Mouse (Mus musculus): ENCODE data around the gene Vwa8. TPM values are rescaled to one million over a fixed set of nuclear protein-coding genes. Genes with fewer than 3 reads are reported as not detected.

Vwa8 gene
- polyA plus RNA-seq, 1 experiment: 13.9 TPM

GRCm38 (mm10) chr14:78908205-78908863, 59.5 kb downstream of the Vwa8 start:
- no peaks in the 10 kb centered on the region for H3K79me3 ChIP-seq (ENCODE audit: low read depth)
- TF ChIP-seq FOSL1 (IDR thresholded peaks at IDR 0.05; ENCODE audit: insufficient read depth, low read length, poor library complexity, severe bottlenecking) (no peak), MAX (IDR thresholded peaks at IDR 0.05) (no peak), USF1 (IDR thresholded peaks at IDR 0.05; ENCODE audit: low read depth) (no peak), CTCF (IDR thresholded peaks at IDR 0.05; ENCODE audit: control insufficient read depth, insufficient read depth, insufficient read length) (no peak), MYOG (IDR thresholded peaks at IDR 0.05; ENCODE audit: control insufficient read depth, extremely low read depth, insufficient read length) (no peak), CEBPB (IDR thresholded peaks at IDR 0.05; ENCODE audit: low read depth) (no peak), MYOD1 (IDR thresholded peaks at IDR 0.05; ENCODE audit: control insufficient read depth, insufficient read length, low read depth) (no peak)
- H3K36me3 ChIP-seq (ENCODE audit: control insufficient read depth, insufficient read depth): peaks cover 10% of the 10 kb centered on the region
- H3ac ChIP-seq (ENCODE audit: control insufficient read depth, insufficient read length, low read depth): no peak overlapping the region
- no peak overlapping the region for H3K4me3 ChIP-seq (ENCODE audit: insufficient read depth, poor library complexity, severe bottlenecking)
- no peaks in the 10 kb centered on the region for H3K79me2 ChIP-seq (ENCODE audit: control insufficient read depth, insufficient read depth)
- no peaks in the 10 kb centered on the region for H3K27me3 ChIP-seq (ENCODE audit: control insufficient read depth, insufficient read depth, insufficient read length)

- Histone ChIP-seq H3K79me3 (ENCODE audit: low read depth) (no peaks in the 10 kb centered on the region), H3ac (ENCODE audit: control insufficient read depth, insufficient read length, low read depth) (no peak overlapping the region), H3K36me3 (ENCODE audit: control insufficient read depth, insufficient read depth) (peaks cover 10% of the 10 kb centered on the region), H3K79me2 (ENCODE audit: control insufficient read depth, insufficient read depth) (no peaks in the 10 kb centered on the region), H3K27me3 (ENCODE audit: control insufficient read depth, insufficient read depth, insufficient read length) (no peaks in the 10 kb centered on the region), H3K4me3 (ENCODE audit: insufficient read depth, poor library complexity, severe bottlenecking) (no peak overlapping the region)
- TF ChIP-seq CTCF (IDR thresholded peaks at IDR 0.05; ENCODE audit: control insufficient read depth, insufficient read depth, insufficient read length): no peak
- no peak for TF ChIP-seq MAX (IDR thresholded peaks at IDR 0.05)
- TF ChIP-seq USF1 (IDR thresholded peaks at IDR 0.05; ENCODE audit: low read depth): no peak
- no peak for TF ChIP-seq MYOG (IDR thresholded peaks at IDR 0.05; ENCODE audit: control insufficient read depth, extremely low read depth, insufficient read length)
- no peak for TF ChIP-seq FOSL1 (IDR thresholded peaks at IDR 0.05; ENCODE audit: insufficient read depth, low read length, poor library complexity, severe bottlenecking)
- no peak for TF ChIP-seq MYOD1 (IDR thresholded peaks at IDR 0.05; ENCODE audit: control insufficient read depth, insufficient read length, low read depth)
Measured at GRCm38 (mm10) chr14:78912076-78912475, 63.2 kb downstream of the Vwa8 start.

GRCm38 (mm10) chr14:78914180-78914579, 65.3 kb downstream of the Vwa8 start:
- Histone ChIP-seq H3ac (ENCODE audit: control insufficient read depth, insufficient read length, low read depth) (no peak overlapping the region), H3K79me2 (ENCODE audit: control insufficient read depth, insufficient read depth) (no peaks in the 10 kb centered on the region), H3K4me3 (ENCODE audit: insufficient read depth, poor library complexity, severe bottlenecking) (no peak overlapping the region), H3K36me3 (ENCODE audit: control insufficient read depth, insufficient read depth) (peaks cover 10% of the 10 kb centered on the region), H3K79me3 (ENCODE audit: low read depth) (no peaks in the 10 kb centered on the region), H3K27me3 (ENCODE audit: control insufficient read depth, insufficient read depth, insufficient read length) (no peaks in the 10 kb centered on the region)
- TF ChIP-seq MYOD1 (IDR thresholded peaks at IDR 0.05; ENCODE audit: control insufficient read depth, insufficient read length, low read depth) (no peak), MAX (IDR thresholded peaks at IDR 0.05) (no peak), CTCF (IDR thresholded peaks at IDR 0.05; ENCODE audit: control insufficient read depth, insufficient read depth, insufficient read length) (no peak), CEBPB (IDR thresholded peaks at IDR 0.05; ENCODE audit: low read depth) (no peak), USF1 (IDR thresholded peaks at IDR 0.05; ENCODE audit: low read depth) (no peak), MYOG (IDR thresholded peaks at IDR 0.05; ENCODE audit: control insufficient read depth, extremely low read depth, insufficient read length) (no peak), FOSL1 (IDR thresholded peaks at IDR 0.05; ENCODE audit: insufficient read depth, low read length, poor library complexity, severe bottlenecking) (no peak)

GRCm38 (mm10) chr14:78916691-78917090, 67.8 kb downstream of the Vwa8 start:
- Histone ChIP-seq H3K79me3 (ENCODE audit: low read depth) (no peaks in the 10 kb centered on the region), H3K79me2 (ENCODE audit: control insufficient read depth, insufficient read depth) (no peaks in the 10 kb centered on the region), H3ac (ENCODE audit: control insufficient read depth, insufficient read length, low read depth) (no peak overlapping the region), H3K4me3 (ENCODE audit: insufficient read depth, poor library complexity, severe bottlenecking) (no peak overlapping the region), H3K27me3 (ENCODE audit: control insufficient read depth, insufficient read depth, insufficient read length) (no peaks in the 10 kb centered on the region), H3K36me3 (ENCODE audit: control insufficient read depth, insufficient read depth) (peaks cover 4% of the 10 kb centered on the region)
- no peak for TF ChIP-seq MYOD1 (IDR thresholded peaks at IDR 0.05; ENCODE audit: control insufficient read depth, insufficient read length, low read depth)
- TF ChIP-seq MYOG (IDR thresholded peaks at IDR 0.05; ENCODE audit: control insufficient read depth, extremely low read depth, insufficient read length): no peak
- no peak for TF ChIP-seq MAX (IDR thresholded peaks at IDR 0.05)
- no peak for TF ChIP-seq CTCF (IDR thresholded peaks at IDR 0.05; ENCODE audit: control insufficient read depth, insufficient read depth, insufficient read length)
- TF ChIP-seq CEBPB (IDR thresholded peaks at IDR 0.05; ENCODE audit: low read depth): no peak
- no peak for TF ChIP-seq FOSL1 (IDR thresholded peaks at IDR 0.05; ENCODE audit: insufficient read depth, low read length, poor library complexity, severe bottlenecking)
- TF ChIP-seq USF1 (IDR thresholded peaks at IDR 0.05; ENCODE audit: low read depth): no peak

- H3K79me2 ChIP-seq (ENCODE audit: control insufficient read depth, insufficient read depth): no peaks in the 10 kb centered on the region
- no peak overlapping the region for H3K4me3 ChIP-seq (ENCODE audit: insufficient read depth, poor library complexity, severe bottlenecking)
- H3K36me3 ChIP-seq (ENCODE audit: control insufficient read depth, insufficient read depth): no peaks in the 10 kb centered on the region
- no peak for TF ChIP-seq FOSL1 (IDR thresholded peaks at IDR 0.05; ENCODE audit: insufficient read depth, low read length, poor library complexity, severe bottlenecking)
- TF ChIP-seq CTCF (IDR thresholded peaks at IDR 0.05; ENCODE audit: control insufficient read depth, insufficient read depth, insufficient read length): no peak
- no peak for TF ChIP-seq MYOG (IDR thresholded peaks at IDR 0.05; ENCODE audit: control insufficient read depth, extremely low read depth, insufficient read length)
- TF ChIP-seq USF1 (IDR thresholded peaks at IDR 0.05; ENCODE audit: low read depth): no peak
- TF ChIP-seq MYOD1 (IDR thresholded peaks at IDR 0.05; ENCODE audit: control insufficient read depth, insufficient read length, low read depth): no peak
- TF ChIP-seq MAX (IDR thresholded peaks at IDR 0.05): no peak
- TF ChIP-seq CEBPB (IDR thresholded peaks at IDR 0.05; ENCODE audit: low read depth): no peak
- H3K79me3 ChIP-seq (ENCODE audit: low read depth): no peaks in the 10 kb centered on the region
- H3K27me3 ChIP-seq (ENCODE audit: control insufficient read depth, insufficient read depth, insufficient read length): no peaks in the 10 kb centered on the region
- no peak overlapping the region for H3ac ChIP-seq (ENCODE audit: control insufficient read depth, insufficient read length, low read depth)
Measured at GRCm38 (mm10) chr14:78921219-78921618, 72.4 kb downstream of the Vwa8 start.
